Mouse (Mus musculus) forebrain, embryonic 12.5 days (tissue): Measurements from ENCODE around the gene Tmem159. TPM values are rescaled to one million over a fixed set of nuclear protein-coding genes. Genes with fewer than 3 reads are reported as not detected.

Source experiments
- ATAC-seq: fragments of 200-750 bp; cut with Nextera tagmentation; 2 replicates; pipeline ENCODE4 v1.8.0; 2017; ENCODE audit warnings: moderate TSS enrichment; ENCODE audit not compliant: low FRiP score
- H3K27ac ChIP-seq: fragments of 300-500 bp; sonication (generic); 2 replicates; pipeline ENCODE4 v1.5.1; 2016; ENCODE audit warnings: mild to moderate bottlenecking
- H3K27me3 ChIP-seq: fragments of 300-500 bp; sonication (generic); 2 replicates; pipeline ENCODE4 v1.6.1; 2016; ENCODE audit warnings: mild to moderate bottlenecking
- H3K36me3 ChIP-seq: fragments of 300-500 bp; sonication (generic); replicated peaks from 2 replicates; pipeline ENCODE4 v1.6.1; 2016; ENCODE audit warnings: mild to moderate bottlenecking
- H3K4me1 ChIP-seq: fragments of 300-500 bp; sonication (generic); 2 replicates; pipeline ENCODE4 v1.6.1; 2016
- H3K4me2 ChIP-seq: fragments of 300-500 bp; sonication (generic); 2 replicates; pipeline ENCODE4 v1.6.1; 2016; ENCODE audit warnings: mild to moderate bottlenecking, moderate library complexity
- H3K4me3 ChIP-seq: fragments of 300-500 bp; sonication (generic); replicated peaks from 2 replicates; pipeline ENCODE4 v1.5.1; 2016; ENCODE audit warnings: mild to moderate bottlenecking
- H3K9ac ChIP-seq: fragments of 300-500 bp; sonication (generic); 2 replicates; pipeline ENCODE4 v1.6.1; 2016; ENCODE audit warnings: mild to moderate bottlenecking
- H3K9me3 ChIP-seq: fragments of 300-500 bp; sonication (generic); 2 replicates; pipeline ENCODE4 v1.6.1; 2016
- WGBS: fragments of 180-500 bp; shearing (Covaris S2); methylation state at CpG from one replicate; pipeline ENCODE4 v1.1.7; 2016; 5-methylcytosine and 5-hydroxymethylcytosine counted together
- polyA plus RNA-seq: library from polyadenylated mRNA; unstranded; fragments of >200 nt; fragmentation: Nextera tagmentation; extraction: Ambion mirVana; gene quantifications from 2 replicates; pipeline ENCODE4 v1.2.1, GENCODE M21; 2016

Gene Tmem159
- polyA plus RNA-seq, result 8.0 and 8.9 TPM in 2 replicates

DNA sequence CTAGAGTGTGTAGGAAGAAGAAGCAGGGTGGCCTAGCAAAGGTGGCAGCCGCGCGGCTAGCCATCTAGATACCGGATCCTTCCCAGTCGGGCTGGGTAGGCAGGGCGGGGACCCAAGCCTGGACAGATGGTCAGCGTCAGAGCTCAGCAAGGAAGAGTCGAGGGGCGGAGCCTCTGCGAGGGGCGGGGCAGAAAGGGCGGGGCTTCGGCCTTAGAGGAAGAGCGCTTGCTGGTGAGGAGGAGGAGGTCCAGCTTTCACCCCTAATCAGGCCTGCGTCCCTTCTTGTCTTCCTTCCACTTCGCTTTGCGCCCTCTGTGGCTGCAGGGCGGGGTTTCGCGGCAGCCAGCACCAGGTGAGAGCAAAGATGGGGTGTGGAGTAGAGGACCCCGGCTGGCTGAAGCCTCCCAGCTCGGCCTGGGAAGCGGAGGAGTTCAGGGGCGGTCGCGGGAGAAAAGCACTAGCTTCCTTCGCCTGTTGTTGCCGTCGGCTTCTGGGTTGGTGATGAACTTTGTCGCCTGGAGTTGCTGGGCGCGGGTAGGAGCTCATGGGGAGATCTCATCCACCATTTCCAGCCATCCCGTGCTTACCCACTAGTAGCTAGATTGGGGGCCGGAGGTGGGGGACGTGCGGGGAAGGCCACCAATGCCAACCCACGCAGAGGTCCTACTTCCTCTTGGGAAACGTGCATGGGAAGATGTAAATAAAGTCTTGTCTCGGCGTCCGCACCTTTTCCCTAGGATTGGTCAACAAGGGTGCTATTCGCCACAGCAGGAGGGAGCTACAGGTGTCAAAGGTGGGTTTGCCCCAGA lies at the start of gene Tmem159:
Tmem159 (plus strand) TSS at position 190 of the 809 bp plus-strand sequence.
- no peaks in the 10 kb centered on the region for H3K9me3 ChIP-seq
- H3K36me3 ChIP-seq, result no peaks in the 10 kb centered on the region
- peaks cover 28% of the 10 kb centered on the region for H3K27me3 ChIP-seq
- WGBS, result under 1% methylated on average over 39 of the region's 42 CpGs
- H3K9ac ChIP-seq, result peak within 1 kb of the TSS; percentile 63
- peak; percentile 93 for ATAC-seq
- peak within 1 kb of the TSS; percentile 52 for H3K4me3 ChIP-seq
- peaks cover 14% of the 10 kb centered on the region for H3K4me1 ChIP-seq
- peak within 1 kb of the TSS; percentile 77 for H3K4me2 ChIP-seq
- no peak within 1 kb of the TSS for H3K27ac ChIP-seq

DNA sequence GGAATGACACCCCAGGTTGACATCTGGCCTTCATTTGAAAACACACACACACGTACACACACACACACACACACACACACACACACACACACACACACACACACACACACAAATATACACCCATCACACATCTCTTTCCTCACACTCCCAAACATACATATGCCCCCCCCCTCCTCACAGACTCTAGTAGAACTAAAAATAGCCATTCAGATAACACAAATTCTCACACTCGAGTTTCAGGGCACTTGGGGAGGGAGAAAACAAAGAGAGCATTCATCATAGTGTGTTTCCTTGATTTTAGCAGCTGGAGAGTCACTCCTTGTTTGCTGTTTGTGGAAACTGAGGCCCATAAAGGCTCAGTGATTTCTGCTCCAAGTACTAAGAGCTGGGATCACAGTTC lies 48.1 kb upstream of the Tmem159 start:
- H3K9ac ChIP-seq, result no peak overlapping the region
- H3K4me1 ChIP-seq, result no peaks in the 10 kb centered on the region
- no peaks in the 10 kb centered on the region for H3K36me3 ChIP-seq
- H3K27me3 ChIP-seq, result no peaks in the 10 kb centered on the region
- no peak overlapping the region for H3K27ac ChIP-seq
- no peak overlapping the region for H3K4me3 ChIP-seq
- ATAC-seq, result no peak
- H3K9me3 ChIP-seq, result no peaks in the 10 kb centered on the region
- no peak overlapping the region for H3K4me2 ChIP-seq
- 7% methylated on average over 1 of the region's 2 CpGs for WGBS

DNA sequence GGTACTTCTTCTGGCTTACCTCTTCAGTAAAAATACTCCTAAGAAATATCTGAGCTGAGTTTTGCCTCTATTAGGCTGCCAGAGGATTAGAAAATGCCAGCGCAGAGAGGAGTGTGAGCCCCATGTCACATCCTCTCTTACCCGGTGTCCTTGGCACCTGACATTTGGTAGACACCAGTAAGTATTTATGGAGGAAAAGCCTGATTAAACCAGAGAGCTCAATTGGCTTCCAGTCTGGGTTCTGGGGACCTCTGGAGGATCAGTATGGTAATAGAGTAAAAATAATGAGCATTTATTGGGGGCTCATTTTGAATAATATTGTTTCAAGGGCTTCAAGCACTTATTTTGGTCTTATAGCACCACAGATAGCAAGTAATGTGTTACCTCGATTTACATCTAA lies 46.7 kb upstream of the Tmem159 start:
- Histone ChIP-seq H3K27me3 (no peaks in the 10 kb centered on the region), H3K27ac (no peak overlapping the region), H3K4me3 (no peak overlapping the region), H3K4me1 (no peaks in the 10 kb centered on the region), H3K36me3 (no peaks in the 10 kb centered on the region), H3K9ac (no peak overlapping the region), H3K4me2 (no peak overlapping the region), H3K9me3 (no peaks in the 10 kb centered on the region)
- 89% methylated on average over 3 of the region's 3 CpGs for WGBS
- ATAC-seq, result no peak

DNA sequence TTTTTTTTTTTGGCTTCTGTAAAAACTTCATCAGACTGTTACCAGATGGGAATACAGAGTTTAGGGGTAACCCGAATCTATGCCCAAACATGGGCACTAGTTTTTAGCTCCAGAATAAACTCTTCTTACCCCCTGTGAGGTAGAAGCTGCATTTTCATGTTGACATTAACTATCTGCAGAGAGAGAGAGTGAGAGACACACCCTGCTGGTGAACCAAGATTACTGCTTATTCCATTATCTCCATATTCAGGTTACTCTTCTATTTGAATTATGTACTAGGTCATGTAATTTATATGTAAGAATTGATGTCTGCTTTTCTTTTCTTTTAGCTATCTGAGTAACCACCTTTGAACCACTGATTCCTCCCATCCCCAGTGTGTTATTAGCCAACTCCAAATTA lies 38.1 kb upstream of the Tmem159 start:
- H3K27me3 ChIP-seq, result no peaks in the 10 kb centered on the region
- H3K36me3 ChIP-seq, result no peaks in the 10 kb centered on the region
- 90% methylated on average over 1 of the region's 1 CpGs for WGBS
- H3K9me3 ChIP-seq, result no peaks in the 10 kb centered on the region
- no peak overlapping the region for H3K4me3 ChIP-seq
- no peak overlapping the region for H3K9ac ChIP-seq
- H3K4me1 ChIP-seq, result peaks cover 4% of the 10 kb centered on the region
- no peak overlapping the region for H3K4me2 ChIP-seq
- no peak overlapping the region for H3K27ac ChIP-seq
- no peak for ATAC-seq

DNA sequence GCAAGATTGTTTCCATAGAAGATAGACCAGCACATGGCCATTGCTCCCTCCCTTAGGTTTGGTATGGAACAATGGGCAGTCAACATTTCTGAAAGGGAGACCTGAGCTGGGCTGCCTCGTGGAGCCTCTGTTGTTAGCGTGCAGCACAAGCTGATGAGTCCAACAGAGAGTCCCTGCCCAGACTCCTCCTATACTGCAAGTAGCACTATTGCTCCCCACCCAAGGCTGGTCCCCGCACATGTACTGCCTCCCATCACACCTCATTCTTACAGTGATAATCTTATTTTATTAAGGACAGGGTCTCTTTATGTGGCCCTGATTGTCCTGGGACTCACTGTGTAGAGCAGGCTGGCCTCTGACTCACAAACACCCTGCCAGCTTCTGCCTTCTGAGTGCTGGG lies 34.0 kb upstream of the Tmem159 start:
- Histone ChIP-seq H3K9me3 (no peaks in the 10 kb centered on the region), H3K27me3 (no peaks in the 10 kb centered on the region), H3K36me3 (no peaks in the 10 kb centered on the region), H3K4me1 (peaks cover 7% of the 10 kb centered on the region), H3K9ac (no peak overlapping the region), H3K27ac (no peak overlapping the region), H3K4me3 (no peak overlapping the region), H3K4me2 (no peak overlapping the region)
- 83% methylated on average over 3 of the region's 3 CpGs for WGBS
- ATAC-seq, result no peak

DNA sequence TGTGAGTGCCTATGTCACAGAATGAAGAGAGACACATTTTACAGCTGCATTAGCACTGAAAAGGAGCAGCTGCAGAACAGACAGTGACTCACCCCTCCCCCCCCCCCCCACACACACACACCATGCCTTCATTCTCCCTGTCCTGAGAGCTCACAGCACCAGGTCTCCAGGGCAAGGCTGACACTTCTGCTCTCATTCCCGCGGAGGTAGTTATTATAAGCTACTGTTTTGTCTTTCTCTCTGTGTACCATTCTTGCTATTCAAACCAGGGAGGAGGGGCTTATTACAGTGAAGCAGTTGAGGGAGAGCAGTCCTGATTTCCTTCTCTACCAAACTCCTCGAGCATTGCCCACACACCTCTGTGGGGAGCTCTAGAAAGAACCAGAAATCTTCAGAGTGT lies 33.0 kb upstream of the Tmem159 start:
- WGBS, result 21% methylated on average over 3 of the region's 3 CpGs

DNA sequence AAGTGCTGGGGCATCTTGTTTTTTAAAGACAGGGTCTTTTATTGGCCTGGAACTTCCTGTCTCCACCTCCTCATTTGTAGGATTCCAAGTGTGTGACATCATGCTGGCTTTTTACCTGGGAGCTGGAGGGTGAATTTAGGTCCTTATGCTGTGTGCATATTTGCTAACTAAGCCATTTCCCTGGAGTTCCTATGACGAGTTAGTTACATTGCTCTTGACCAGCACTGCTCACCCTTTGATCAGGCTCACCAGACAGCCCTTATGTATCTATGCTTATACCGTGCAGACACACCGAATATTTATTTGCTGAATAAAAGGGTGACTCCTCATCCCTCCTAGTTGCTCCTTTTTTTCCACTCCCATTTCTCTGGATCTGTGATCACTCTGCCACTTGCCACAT lies 22.0 kb upstream of the Tmem159 start:
- Histone ChIP-seq H3K36me3 (no peaks in the 10 kb centered on the region), H3K9ac (no peak overlapping the region), H3K4me1 (no peaks in the 10 kb centered on the region), H3K4me2 (no peak overlapping the region), H3K27ac (no peak overlapping the region), H3K4me3 (no peak overlapping the region), H3K9me3 (no peaks in the 10 kb centered on the region), H3K27me3 (no peaks in the 10 kb centered on the region)
- no peak for ATAC-seq
- 78% methylated on average over 3 of the region's 3 CpGs for WGBS

More for the DNA sequence above, 33.0 kb upstream of the Tmem159 start:
- Histone ChIP-seq H3K36me3 (no peaks in the 10 kb centered on the region), H3K9ac (no peak overlapping the region), H3K27me3 (no peaks in the 10 kb centered on the region), H3K9me3 (no peaks in the 10 kb centered on the region), H3K4me1 (peaks cover 7% of the 10 kb centered on the region), H3K4me2 (no peak overlapping the region), H3K27ac (no peak overlapping the region), H3K4me3 (no peak overlapping the region)
- peak; percentile 51 for ATAC-seq

DNA sequence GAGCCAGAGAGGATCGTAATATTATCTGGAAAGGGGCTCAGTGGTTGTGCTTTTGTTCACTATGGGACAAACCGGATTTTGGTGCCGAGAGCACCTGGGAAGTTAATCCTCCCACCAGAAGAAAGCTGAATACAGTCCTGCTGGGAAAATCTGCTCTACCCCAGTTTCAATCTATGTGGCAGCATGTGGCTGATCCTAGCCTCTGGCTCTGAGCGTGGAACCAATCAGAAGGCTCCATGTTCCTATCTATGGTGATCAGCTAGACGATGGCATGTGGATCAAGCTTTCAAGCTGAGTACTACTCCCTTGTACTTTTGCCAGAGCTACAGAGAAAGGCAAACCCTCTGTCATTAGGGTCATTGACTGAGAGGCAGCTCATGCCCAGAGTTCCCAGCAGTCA lies 9.1 kb upstream of the Tmem159 start:
- no peak overlapping the region for H3K27ac ChIP-seq
- H3K27me3 ChIP-seq, result no peaks in the 10 kb centered on the region
- no peaks in the 10 kb centered on the region for H3K36me3 ChIP-seq
- H3K9me3 ChIP-seq, result no peaks in the 10 kb centered on the region
- H3K9ac ChIP-seq, result no peak overlapping the region
- H3K4me3 ChIP-seq, result no peak overlapping the region
- no peak overlapping the region for H3K4me2 ChIP-seq
- ATAC-seq, result no peak
- 10% methylated on average over 5 of the region's 5 CpGs for WGBS
- H3K4me1 ChIP-seq, result no peaks in the 10 kb centered on the region

DNA sequence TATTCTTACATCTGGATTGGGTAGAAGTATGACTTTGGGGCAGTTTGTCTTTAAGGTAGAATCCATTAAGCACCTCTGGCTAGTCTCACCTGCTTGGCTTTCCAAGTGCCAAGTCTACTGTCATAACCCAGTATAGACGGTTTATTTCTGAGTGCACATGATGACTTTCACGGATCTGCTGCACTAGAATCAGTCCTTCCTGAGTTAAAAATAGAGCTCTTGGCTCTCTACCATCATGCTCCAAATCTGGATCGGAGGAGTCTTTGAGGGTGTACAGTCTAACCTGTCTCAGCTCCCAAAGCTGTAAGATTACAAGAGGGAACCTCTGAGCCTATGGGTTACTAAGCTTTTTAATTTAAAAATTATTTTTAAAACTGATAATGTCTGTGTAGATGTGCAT lies 7.9 kb upstream of the Tmem159 start:
- Histone ChIP-seq H3K27me3 (no peaks in the 10 kb centered on the region), H3K9me3 (no peaks in the 10 kb centered on the region), H3K36me3 (no peaks in the 10 kb centered on the region), H3K4me2 (no peak overlapping the region), H3K4me1 (no peaks in the 10 kb centered on the region), H3K27ac (no peak overlapping the region), H3K9ac (no peak overlapping the region), H3K4me3 (no peak overlapping the region)
- 92% methylated on average over 3 of the region's 3 CpGs for WGBS
- ATAC-seq, result no peak

DNA sequence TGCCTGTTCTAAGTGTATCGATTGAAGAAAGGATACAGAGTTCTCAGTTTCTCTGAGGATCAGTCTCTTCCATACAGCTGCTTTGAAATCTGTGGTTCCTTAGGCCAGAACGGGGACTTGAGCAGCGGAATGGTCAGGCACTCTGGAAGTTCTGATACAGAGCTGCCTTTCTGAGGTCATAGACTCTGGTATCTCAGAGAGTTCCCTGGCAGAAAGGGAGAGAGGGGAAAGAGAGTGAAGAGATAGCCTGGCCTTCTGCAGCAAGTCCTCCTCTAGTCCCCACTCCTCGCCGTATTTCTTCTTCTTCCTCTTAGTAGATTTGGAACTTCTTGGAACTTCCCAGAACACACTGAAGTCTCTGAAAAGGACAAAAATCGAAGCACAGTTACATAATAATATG lies 7.0 kb upstream of the Tmem159 start, which contains the start of gene Dnah3:
Dnah3 (minus strand) TSS at position 101 of the 400 bp plus-strand sequence.
- ATAC-seq, result no peak
- H3K9me3 ChIP-seq, result no peaks in the 10 kb centered on the region
- no peaks in the 10 kb centered on the region for H3K27me3 ChIP-seq
- H3K4me2 ChIP-seq, result no peak within 1 kb of the TSS
- no peak within 1 kb of the TSS for H3K9ac ChIP-seq
- 88% methylated on average over 6 of the region's 6 CpGs for WGBS
- no peaks in the 10 kb centered on the region for H3K36me3 ChIP-seq
- no peak within 1 kb of the TSS for H3K4me3 ChIP-seq
- H3K4me1 ChIP-seq, result no peaks in the 10 kb centered on the region
- no peak within 1 kb of the TSS for H3K27ac ChIP-seq

DNA sequence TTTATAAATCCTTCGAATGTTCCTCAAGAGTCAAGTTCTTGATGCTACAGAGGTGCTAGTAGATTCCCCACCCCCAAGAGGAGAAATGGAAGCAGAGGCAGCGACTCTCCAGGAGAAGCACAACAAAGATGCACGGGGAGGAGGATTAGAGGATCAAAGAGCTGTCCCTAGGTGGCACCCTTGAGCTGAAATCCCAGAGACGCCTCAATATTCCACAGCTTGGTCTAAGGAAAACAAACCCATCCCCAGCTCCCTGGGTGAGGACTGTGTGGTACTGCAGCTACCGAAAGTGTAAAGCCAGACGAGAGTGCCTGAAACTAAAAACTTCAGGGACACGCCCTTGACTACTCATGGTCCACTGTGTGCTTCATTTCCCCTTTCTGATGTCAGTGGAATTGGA lies 4.3 kb upstream of the Tmem159 start:
- peak; percentile 48; the same call in 1 of the 2 replicates for ATAC-seq
- WGBS, result 10% methylated on average over 7 of the region's 7 CpGs
- Histone ChIP-seq H3K36me3 (no peaks in the 10 kb centered on the region), H3K27me3 (peaks cover 17% of the 10 kb centered on the region), H3K9ac (no peak overlapping the region), H3K9me3 (no peaks in the 10 kb centered on the region), H3K27ac (no peak overlapping the region), H3K4me3 (no peak overlapping the region), H3K4me1 (peaks cover 8% of the 10 kb centered on the region), H3K4me2 (no peak overlapping the region)

DNA sequence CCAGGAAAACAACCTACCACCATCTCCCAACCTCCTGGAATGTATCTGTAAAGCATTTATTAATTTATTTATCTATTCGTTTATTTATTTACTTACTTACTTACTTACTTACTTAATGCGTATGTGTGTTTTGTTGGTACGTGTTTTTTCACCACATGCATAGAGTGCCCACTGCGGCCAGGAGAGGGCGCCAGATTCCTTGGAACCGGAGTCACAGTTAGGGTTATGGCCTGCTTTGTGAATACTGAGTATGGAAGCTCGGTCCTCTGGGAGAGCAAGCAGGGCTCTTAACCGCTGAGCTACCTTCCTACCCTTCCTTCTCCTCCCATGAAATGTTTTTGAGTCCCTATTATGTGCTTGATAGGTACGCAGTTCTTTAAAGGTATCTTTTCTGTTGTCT lies 3.8 kb upstream of the Tmem159 start:
- H3K36me3 ChIP-seq, result no peaks in the 10 kb centered on the region
- H3K4me3 ChIP-seq, result no peak overlapping the region
- no peaks in the 10 kb centered on the region for H3K9me3 ChIP-seq
- 0 out of 2 replicates have a peak, but pooled peaks have one; percentile 37 for ATAC-seq
- H3K9ac ChIP-seq, result no peak overlapping the region
- no peak overlapping the region for H3K27ac ChIP-seq
- 21% methylated on average over 9 of the region's 9 CpGs for WGBS
- no peak overlapping the region for H3K4me2 ChIP-seq
- H3K27me3 ChIP-seq, result peaks cover 23% of the 10 kb centered on the region
- peaks cover 14% of the 10 kb centered on the region for H3K4me1 ChIP-seq

DNA sequence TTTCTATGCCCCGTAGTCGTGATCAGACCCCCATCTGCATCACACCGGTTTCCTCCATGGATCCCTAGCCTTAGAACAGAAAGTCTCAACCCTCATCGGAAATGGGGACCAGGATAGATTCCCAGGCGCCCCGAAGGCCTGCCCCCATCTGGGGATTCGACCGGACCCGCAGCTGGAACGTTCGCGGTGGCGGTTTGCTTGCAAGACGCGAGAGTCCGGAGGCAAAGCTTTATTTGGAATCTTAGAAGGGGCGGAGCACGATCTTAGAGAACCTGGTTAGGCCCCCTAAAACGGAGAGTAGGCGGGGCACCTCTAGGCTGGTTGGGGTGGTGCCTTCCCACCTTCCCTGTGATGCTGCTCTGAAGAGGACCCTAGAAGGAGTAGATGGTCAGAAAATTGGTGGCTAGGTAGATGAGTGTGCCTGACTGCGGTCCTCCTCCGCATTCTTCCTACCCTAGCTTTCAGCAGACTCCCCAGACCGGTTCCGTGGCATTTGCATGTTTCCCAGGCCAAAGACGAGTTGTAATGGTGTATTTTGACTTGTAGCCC lies 940 bp downstream of the Tmem159 start:
- H3K27me3 ChIP-seq, result peaks cover 28% of the 10 kb centered on the region
- H3K9ac ChIP-seq, result peak overlapping the region; percentile 63; the same call in 1 of the 2 replicates
- ATAC-seq, result no peak
- peaks cover 14% of the 10 kb centered on the region for H3K4me1 ChIP-seq
- H3K36me3 ChIP-seq, result no peaks in the 10 kb centered on the region
- H3K4me3 ChIP-seq, result peak overlapping the region; percentile 52
- H3K27ac ChIP-seq, result no peak overlapping the region
- peak overlapping the region; percentile 77 for H3K4me2 ChIP-seq
- 3% methylated on average over 25 of the region's 25 CpGs for WGBS
- H3K9me3 ChIP-seq, result no peaks in the 10 kb centered on the region
